Mouse (Mus musculus) limb, embryonic 13.5 days (tissue): Measurements from ENCODE around the gene Metap1d. TPM values are rescaled to one million over a fixed set of nuclear protein-coding genes. Genes with fewer than 3 reads are reported as not detected.

ENCODE experiments used
- ATAC-seq: fragments of 200-750 bp; cut with Nextera tagmentation; 2 replicates; pipeline ENCODE4 v1.8.0; 2017; ENCODE audit warnings: low read depth, moderate number of reproducible peaks, moderate TSS enrichment; ENCODE audit not compliant: low FRiP score
- H3K27ac ChIP-seq: fragments of 300-500 bp; sonication (generic); 2 replicates; pipeline ENCODE4 v1.5.1; 2015; ENCODE audit warnings: inconsistent platforms, mild to moderate bottlenecking, moderate library complexity
- H3K27me3 ChIP-seq: fragments of 300-500 bp; sonication (generic); 2 replicates; pipeline ENCODE4 v1.6.1; 2015; ENCODE audit warnings: mild to moderate bottlenecking, inconsistent platforms
- H3K36me3 ChIP-seq: fragments of 300-500 bp; sonication (generic); 2 replicates; pipeline ENCODE4 v1.6.1; 2015; ENCODE audit warnings: inconsistent platforms, mild to moderate bottlenecking, moderate library complexity
- H3K4me1 ChIP-seq: fragments of 300-500 bp; sonication (generic); 2 replicates; pipeline ENCODE4 v1.6.1; 2015; ENCODE audit warnings: inconsistent platforms
- H3K4me2 ChIP-seq: fragments of 300-500 bp; sonication (generic); replicated peaks from 2 replicates; pipeline ENCODE4 v1.6.1; 2015; ENCODE audit warnings: inconsistent platforms, mild to moderate bottlenecking, moderate library complexity
- H3K4me3 ChIP-seq: fragments of 300-500 bp; sonication (generic); 2 replicates; pipeline ENCODE4 v1.5.1; 2015; ENCODE audit warnings: moderate library complexity, mild to moderate bottlenecking, inconsistent platforms
- H3K9ac ChIP-seq: fragments of 300-500 bp; sonication (generic); 2 replicates; pipeline ENCODE4 v1.6.1; 2015; ENCODE audit warnings: mild to moderate bottlenecking, inconsistent platforms
- H3K9me3 ChIP-seq: fragments of 300-500 bp; sonication (generic); 2 replicates; pipeline ENCODE4 v1.6.1; 2016; ENCODE audit warnings: inconsistent platforms
- WGBS: fragments of 180-500 bp; shearing (Covaris S2); methylation state at CpG from one replicate; pipeline ENCODE4 v1.1.7; 2015; 5-methylcytosine and 5-hydroxymethylcytosine counted together
- polyA plus RNA-seq: library from polyadenylated mRNA; unstranded; fragments of >200 nt; fragmentation: Nextera tagmentation; extraction: Ambion mirVana; gene quantifications from 2 replicates; pipeline ENCODE4 v1.2.1, GENCODE M21; 2015

The Metap1d gene
- polyA plus RNA-seq, 1 experiment from 2014 or later: 48.3 TPM

DNA sequence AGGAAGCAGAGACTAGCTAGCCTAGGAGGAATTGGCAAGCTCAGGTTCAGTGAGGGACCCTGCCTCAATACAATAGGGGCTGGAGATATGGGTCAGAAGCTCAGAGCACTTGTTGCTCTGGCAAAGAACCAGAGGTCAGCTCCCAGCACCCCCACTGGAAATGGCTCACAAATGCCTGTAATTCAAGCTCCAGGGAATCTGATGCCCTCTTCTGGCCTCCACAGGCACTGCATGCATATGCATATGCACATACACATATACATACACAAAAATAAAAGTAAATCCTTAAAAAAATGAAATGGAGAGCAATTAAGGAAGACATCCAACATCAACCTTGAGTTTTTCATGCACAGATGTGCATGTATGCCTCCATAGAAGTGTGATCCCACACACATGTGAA is 24.7 kb downstream of the Metap1d start:
- H3K9ac ChIP-seq: no peak overlapping the region
- no peak for ATAC-seq
- H3K4me1 ChIP-seq: peaks cover 29% of the 10 kb centered on the region

DNA sequence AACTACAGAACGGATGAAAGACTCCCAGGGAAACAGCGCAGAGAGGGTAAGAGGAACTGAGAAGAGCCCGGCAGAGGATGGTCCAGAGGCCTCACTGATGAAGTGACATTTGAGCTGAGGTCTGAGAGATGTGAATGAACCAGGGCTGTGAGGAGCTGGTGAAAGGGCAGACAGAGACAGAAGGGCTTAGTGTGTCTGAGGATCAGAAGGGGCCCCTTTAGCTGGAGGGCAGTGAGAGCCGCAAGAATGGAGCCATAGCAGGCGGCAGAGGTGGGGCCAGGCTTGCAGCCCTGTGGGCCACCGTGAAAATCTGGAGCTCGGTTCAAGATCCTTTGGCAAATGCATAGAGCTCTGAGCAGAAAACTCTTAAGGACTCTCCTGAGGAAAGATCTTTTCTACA is 26.8 kb downstream of the Metap1d start:
- peak; percentile 36; the same call in 1 of the 2 replicates for ATAC-seq
- no peak overlapping the region for H3K4me3 ChIP-seq
- H3K9me3 ChIP-seq: peaks cover 3% of the 10 kb centered on the region; the same call in 1 of the 2 replicates
- peak overlapping the region; percentile 25; the same call in 1 of the 2 replicates for H3K4me2 ChIP-seq
- no peaks in the 10 kb centered on the region for H3K27me3 ChIP-seq
- WGBS: 13% methylated on average over 7 of the region's 7 CpGs
- no peaks in the 10 kb centered on the region for H3K36me3 ChIP-seq
- peak overlapping the region; percentile 3; the same call in 1 of the 2 replicates for H3K27ac ChIP-seq
- H3K9ac ChIP-seq: 0 out of 2 replicates have a peak overlapping the region, but pooled peaks have one; percentile 31
- peaks cover 29% of the 10 kb centered on the region for H3K4me1 ChIP-seq

More for the DNA sequence above, 24.7 kb downstream of the Metap1d start:
- no peak overlapping the region for H3K4me3 ChIP-seq
- no peak overlapping the region for H3K4me2 ChIP-seq
- peaks cover 3% of the 10 kb centered on the region; the same call in 1 of the 2 replicates for H3K9me3 ChIP-seq
- no peaks in the 10 kb centered on the region for H3K36me3 ChIP-seq
- H3K27ac ChIP-seq: no peak overlapping the region
- H3K27me3 ChIP-seq: no peaks in the 10 kb centered on the region

DNA sequence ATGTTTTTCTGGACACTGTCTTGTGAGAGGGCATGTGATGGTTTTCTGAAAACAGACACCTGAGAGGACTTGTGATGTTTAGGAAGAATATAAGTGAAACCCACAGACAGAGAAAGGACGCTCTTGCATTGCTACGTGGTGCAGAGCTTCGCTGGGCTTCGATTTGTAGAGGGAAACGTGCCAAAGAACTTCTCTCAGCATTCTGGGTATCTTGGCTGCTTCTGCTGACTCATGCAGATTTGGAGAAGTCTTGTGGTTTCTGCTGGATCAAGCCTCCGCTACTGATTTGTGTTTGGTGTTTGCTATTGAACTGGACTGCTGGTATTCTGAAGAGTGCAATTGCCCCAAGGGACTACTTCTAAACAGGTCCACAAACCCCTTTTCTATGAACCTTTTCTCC is 28.7 kb downstream of the Metap1d start:
- Histone ChIP-seq H3K36me3 (no peaks in the 10 kb centered on the region), H3K4me1 (peaks cover 18% of the 10 kb centered on the region), H3K9ac (no peak overlapping the region), H3K4me3 (no peak overlapping the region), H3K4me2 (no peak overlapping the region), H3K27ac (no peak overlapping the region), H3K27me3 (no peaks in the 10 kb centered on the region), H3K9me3 (peaks cover 3% of the 10 kb centered on the region; the same call in 1 of the 2 replicates)
- 81% methylated on average over 6 of the region's 6 CpGs for WGBS
- no peak for ATAC-seq

DNA sequence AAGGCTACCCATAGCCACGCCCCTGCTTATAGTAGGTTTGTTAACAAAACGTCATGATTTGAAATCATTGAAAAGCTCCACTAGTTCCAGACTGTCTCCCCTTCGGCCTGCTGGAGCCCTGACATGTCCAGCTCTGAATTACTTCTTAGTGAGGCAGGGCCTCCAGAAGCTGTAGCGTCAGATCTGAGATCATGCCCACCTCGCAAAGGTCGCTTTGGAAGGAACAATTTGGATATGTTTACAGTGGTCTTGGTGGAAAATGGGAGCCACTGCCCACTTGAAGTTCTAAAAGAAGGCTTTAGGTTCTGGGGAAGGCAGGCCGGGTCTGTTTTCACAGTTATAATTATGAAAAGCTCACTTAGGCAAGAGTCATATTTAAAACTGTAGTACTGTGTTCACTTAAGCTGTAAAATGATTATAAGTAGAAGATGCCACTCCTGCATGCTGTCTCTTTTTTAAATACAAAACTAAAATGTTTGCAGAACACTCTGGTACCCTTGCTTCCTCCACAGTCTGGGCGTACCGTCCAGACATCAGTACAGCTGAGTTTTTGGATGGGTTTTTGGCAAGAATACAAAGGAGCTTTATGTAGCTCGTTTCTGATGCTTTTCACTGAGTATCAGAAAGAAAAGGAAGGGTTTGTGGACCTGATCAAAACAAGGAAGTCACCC is 30.1 kb downstream of the Metap1d start:
- ATAC-seq: no peak
- peaks cover 18% of the 10 kb centered on the region for H3K4me1 ChIP-seq
- 59% methylated on average over 10 of the region's 10 CpGs for WGBS
- no peak overlapping the region for H3K27ac ChIP-seq
- no peak overlapping the region for H3K9ac ChIP-seq
- no peak overlapping the region for H3K4me3 ChIP-seq
- no peaks in the 10 kb centered on the region for H3K9me3 ChIP-seq
- no peaks in the 10 kb centered on the region for H3K27me3 ChIP-seq
- no peaks in the 10 kb centered on the region for H3K36me3 ChIP-seq
- no peak overlapping the region for H3K4me2 ChIP-seq

DNA sequence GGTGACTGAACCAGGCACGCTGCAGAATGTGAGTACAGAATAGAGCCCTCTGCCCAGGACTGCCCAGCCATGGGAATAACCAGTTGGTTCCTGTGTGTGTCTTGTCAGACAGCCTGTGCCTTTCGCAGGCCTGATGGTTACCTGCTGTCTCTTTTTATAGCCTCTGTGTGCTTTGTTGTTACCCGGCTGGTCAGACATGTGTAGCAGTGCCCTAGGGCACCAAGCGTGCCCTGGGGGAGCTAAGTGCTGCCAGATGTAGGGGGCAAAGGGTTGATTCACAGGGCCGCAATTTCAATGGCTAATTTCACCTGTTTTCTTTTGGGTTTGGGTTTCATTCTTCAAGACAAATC is 30.6 kb downstream of the Metap1d start:
- H3K27me3 ChIP-seq: no peaks in the 10 kb centered on the region
- H3K27ac ChIP-seq: no peak overlapping the region
- H3K4me2 ChIP-seq: no peak overlapping the region
- no peak overlapping the region for H3K4me3 ChIP-seq
- H3K4me1 ChIP-seq: peaks cover 18% of the 10 kb centered on the region
- 20% methylated on average over 5 of the region's 5 CpGs for WGBS
- no peak overlapping the region for H3K9ac ChIP-seq
- ATAC-seq: no peak
- H3K36me3 ChIP-seq: no peaks in the 10 kb centered on the region
- H3K9me3 ChIP-seq: no peaks in the 10 kb centered on the region

DNA sequence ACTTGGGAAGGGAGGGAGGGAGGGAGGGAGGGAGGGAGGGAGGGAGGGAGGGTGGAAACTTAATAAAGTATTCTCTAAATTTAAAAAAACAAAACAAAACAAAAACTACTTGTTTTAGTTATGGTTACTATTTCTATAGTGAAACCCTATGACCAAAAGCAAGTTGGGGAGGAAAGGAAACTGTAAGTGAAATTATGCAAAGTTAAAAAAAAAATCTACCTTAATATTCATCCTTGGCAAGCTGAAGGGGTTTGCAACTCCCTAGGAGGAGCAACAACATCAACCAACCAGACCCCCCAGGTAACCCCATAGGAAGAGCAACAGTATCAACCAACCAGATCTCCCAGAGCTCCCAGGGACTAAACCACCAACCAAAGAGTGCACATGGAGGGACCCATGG is 38.2 kb downstream of the Metap1d start:
- Histone ChIP-seq H3K9ac (no peak overlapping the region), H3K27ac (no peak overlapping the region), H3K27me3 (no peaks in the 10 kb centered on the region), H3K4me2 (no peak overlapping the region), H3K4me3 (no peak overlapping the region), H3K9me3 (no peaks in the 10 kb centered on the region), H3K36me3 (no peaks in the 10 kb centered on the region), H3K4me1 (peaks cover 10% of the 10 kb centered on the region; the same call in 1 of the 2 replicates)
- ATAC-seq: no peak

DNA sequence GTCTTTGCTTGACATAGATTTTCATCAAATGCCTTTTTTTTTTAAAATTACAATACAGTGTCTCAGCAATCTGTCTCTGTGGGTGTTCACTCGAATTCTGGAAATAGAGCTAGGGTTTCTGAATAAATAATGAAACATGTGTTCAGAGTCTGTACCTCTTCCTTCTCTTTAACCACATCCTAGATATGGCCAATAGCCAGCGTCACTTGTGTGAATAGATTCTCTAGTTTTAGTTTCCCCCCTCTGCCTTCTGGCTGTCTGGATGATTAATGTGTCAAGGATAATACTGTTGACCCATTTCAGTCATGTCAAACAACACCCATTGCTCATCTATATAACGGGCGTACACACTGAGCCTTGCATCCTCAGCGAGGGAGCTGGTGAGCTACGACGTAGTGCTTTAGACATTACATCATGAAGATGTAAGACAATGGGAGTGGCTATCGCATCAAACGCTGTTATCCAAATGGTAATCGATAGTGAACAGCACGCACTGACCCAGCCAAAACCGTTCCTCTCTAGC is 40.1 kb downstream of the Metap1d start:
- Histone ChIP-seq H3K36me3 (no peaks in the 10 kb centered on the region), H3K27me3 (no peaks in the 10 kb centered on the region), H3K9me3 (no peaks in the 10 kb centered on the region), H3K4me2 (no peak overlapping the region), H3K9ac (no peak overlapping the region), H3K4me3 (no peak overlapping the region), H3K27ac (no peak overlapping the region), H3K4me1 (peaks cover 22% of the 10 kb centered on the region)
- 81% methylated on average over 12 of the region's 12 CpGs for WGBS
- no peak for ATAC-seq

DNA sequence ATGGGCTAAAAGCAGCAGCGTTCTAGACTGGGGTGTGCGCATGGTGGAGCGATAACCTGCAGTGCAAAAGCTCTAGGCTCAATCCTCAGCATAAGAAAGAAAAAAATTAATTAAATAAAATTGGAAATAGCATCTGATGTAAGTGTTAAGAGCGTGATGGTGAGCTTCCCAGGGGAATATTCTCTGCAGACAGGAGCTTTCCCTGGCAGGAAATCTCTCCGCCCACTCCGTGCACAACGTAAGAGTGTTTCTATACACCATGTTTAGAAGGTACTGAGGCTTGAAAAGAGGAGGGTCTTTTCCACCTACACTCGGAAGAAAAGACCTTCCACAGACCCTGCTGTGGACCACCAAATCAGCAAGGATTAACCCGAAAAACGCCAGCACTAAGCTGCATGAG is 41.4 kb downstream of the Metap1d start:
- H3K4me3 ChIP-seq: no peak overlapping the region
- no peak overlapping the region for H3K27ac ChIP-seq
- no peaks in the 10 kb centered on the region for H3K36me3 ChIP-seq
- WGBS: 77% methylated on average over 10 of the region's 10 CpGs
- H3K4me1 ChIP-seq: peaks cover 35% of the 10 kb centered on the region
- no peaks in the 10 kb centered on the region for H3K27me3 ChIP-seq
- H3K9ac ChIP-seq: no peak overlapping the region
- no peaks in the 10 kb centered on the region for H3K9me3 ChIP-seq
- no peak for ATAC-seq
- no peak overlapping the region for H3K4me2 ChIP-seq

DNA sequence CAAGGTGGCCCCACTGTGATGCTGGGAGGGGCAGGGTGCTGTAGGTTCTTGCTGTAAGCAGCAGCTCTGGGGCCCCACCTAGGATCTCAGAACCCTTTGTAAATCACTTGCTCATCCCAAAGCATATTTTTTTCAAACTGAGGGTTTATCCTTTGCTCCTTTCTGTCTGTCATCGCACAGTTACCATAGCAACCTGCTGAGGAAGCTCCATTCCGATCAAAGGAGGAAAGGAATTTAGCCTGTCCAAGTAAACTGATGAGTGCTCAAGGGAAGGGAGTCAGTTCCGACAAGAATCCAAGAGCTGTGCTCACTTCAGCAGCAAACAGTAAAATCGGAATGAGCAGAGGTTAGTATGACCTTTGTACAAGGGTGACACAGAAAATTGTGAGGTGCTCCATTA is 41.9 kb downstream of the Metap1d start:
- H3K36me3 ChIP-seq: no peaks in the 10 kb centered on the region
- H3K27me3 ChIP-seq: no peaks in the 10 kb centered on the region
- 43% methylated on average over 4 of the region's 4 CpGs for WGBS
- peaks cover 39% of the 10 kb centered on the region for H3K4me1 ChIP-seq
- no peaks in the 10 kb centered on the region for H3K9me3 ChIP-seq
- H3K4me3 ChIP-seq: no peak overlapping the region
- no peak overlapping the region for H3K27ac ChIP-seq
- no peak overlapping the region for H3K9ac ChIP-seq
- no peak for ATAC-seq
- H3K4me2 ChIP-seq: no peak overlapping the region

DNA sequence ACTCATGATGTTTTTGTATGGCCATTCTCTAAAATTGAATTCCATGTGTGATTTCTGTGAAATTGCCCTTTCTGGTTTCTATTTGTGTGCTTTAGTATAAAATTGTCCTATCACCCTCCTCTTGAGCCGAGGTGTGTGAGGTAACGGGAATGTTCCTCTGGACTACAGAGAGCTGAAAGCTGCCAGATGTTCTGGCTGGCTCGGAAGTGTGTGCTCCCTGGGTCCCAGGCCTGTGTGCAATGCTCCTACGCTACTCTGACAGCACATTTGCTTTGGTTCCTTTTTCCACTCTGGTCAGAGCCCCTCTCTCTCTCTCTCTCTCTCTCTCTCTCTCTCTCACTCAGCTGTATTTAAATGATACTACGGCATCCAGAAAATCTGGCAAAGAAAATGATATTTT is 44.1 kb downstream of the Metap1d start:
- no peak overlapping the region for H3K4me3 ChIP-seq
- no peak overlapping the region for H3K9ac ChIP-seq
- 10% methylated on average over 5 of the region's 5 CpGs for WGBS
- H3K4me2 ChIP-seq: peak overlapping the region; percentile 19; the same call in 1 of the 2 replicates
- H3K27me3 ChIP-seq: no peaks in the 10 kb centered on the region
- H3K9me3 ChIP-seq: no peaks in the 10 kb centered on the region
- H3K27ac ChIP-seq: peak overlapping the region; percentile 52; the same call in 1 of the 2 replicates
- peak; percentile 83 for ATAC-seq
- peaks cover 39% of the 10 kb centered on the region for H3K4me1 ChIP-seq
- H3K36me3 ChIP-seq: no peaks in the 10 kb centered on the region

DNA sequence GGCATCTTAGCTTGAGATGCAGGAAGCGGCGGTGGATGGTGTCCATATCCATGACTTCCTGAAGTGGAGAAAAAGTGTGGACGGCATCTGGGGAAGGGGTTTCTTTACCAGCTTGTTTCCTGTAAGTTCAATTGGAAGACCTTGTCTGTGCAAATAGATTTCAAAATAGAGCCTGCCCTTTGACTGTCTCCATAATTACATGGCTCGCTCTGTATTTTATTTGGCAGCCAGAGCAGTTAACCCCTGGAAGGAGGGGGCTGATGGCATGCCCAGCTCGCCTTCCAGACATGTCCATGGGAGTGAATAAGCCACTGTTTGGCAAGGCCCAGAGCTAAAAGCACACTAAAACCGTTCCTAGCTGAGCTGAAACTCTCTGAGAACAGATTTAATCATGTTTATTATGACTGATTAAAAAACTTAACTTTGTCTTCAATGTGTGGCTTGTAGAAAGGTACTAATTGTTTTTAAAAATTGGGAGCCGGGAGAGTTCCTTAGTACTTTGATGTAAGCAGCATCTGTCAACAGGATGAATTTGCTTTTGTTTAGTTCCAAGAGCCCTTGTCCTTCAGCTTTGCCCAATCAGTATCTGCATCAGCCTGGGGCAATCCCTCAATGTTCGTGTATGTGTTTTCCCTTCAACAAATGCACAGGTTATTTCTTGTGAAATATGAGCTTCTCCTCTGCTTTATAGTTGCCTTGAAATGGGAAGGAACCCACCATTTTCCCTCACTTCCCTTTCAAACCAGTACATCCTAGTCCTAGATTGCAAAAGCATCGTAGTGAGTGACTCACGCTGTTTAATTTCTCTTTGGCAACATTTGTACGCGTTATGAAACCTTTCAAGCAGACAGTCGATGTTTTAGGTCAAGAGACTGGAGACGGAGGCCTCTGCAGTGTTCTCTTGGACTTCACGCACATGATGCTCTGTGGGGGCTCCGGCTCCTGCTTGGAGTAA is 46.5 kb downstream of the Metap1d start:
- no peaks in the 10 kb centered on the region for H3K27me3 ChIP-seq
- peaks cover 36% of the 10 kb centered on the region for H3K4me1 ChIP-seq
- H3K27ac ChIP-seq: peak overlapping the region; percentile 23; the same call in 1 of the 2 replicates
- H3K9me3 ChIP-seq: no peaks in the 10 kb centered on the region
- H3K4me2 ChIP-seq: no peak overlapping the region
- WGBS: 53% methylated on average over 16 of the region's 16 CpGs
- no peak overlapping the region for H3K4me3 ChIP-seq
- no peaks in the 10 kb centered on the region for H3K36me3 ChIP-seq
- ATAC-seq: no peak
- no peak overlapping the region for H3K9ac ChIP-seq

DNA sequence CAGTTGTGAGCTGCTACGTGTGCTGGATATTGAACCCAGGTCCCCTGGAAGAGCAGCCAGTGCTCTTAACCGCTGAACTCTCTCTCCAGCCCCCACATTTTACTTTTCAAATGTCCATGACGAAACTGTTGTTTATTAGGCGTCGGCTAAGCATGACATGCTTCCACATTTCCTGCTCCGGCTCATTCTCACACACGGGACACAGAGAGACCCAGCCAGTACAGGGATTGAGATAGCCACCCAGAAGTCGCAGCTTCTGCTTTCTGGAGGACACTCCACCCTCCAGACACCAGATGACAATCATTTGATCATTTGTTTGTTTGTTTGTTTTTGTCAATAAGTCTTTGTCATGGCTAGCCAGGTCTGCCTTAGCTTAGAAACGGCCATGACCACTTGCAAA is 51.8 kb downstream of the Metap1d start:
- Histone ChIP-seq H3K4me2 (no peak overlapping the region), H3K27me3 (no peaks in the 10 kb centered on the region), H3K4me1 (peaks cover 9% of the 10 kb centered on the region), H3K4me3 (no peak overlapping the region), H3K9ac (no peak overlapping the region), H3K27ac (no peak overlapping the region), H3K36me3 (no peaks in the 10 kb centered on the region), H3K9me3 (no peaks in the 10 kb centered on the region)
- WGBS: 52% methylated on average over 9 of the region's 9 CpGs
- ATAC-seq: no peak
